8 mouse cellular contexts compared by ENCODE assay signal in genomic region chr16:92465642-92466526, GRCm38 (mm10). TPM values are rescaled to one million over a fixed set of nuclear protein-coding genes. Genes with fewer than 3 reads are reported as not detected.
DNase-seq lines count a peak whose midpoint lies in the region; ATAC-seq and TF ChIP-seq lines count a peak whose summit lies in the region.

No protein-coding gene starts in this region.

- peak; percentile 99 for DNase-seq in 416B (ENCODE audit: low read depth)
- peak; percentile 99 for DNase-seq in heart, adult 8-10 months (ENCODE audit: low spot score)
- peak; percentile 99 for DNase-seq in kidney, adult 9 months
- DNase-seq in limb, embryonic 14.5 days (ENCODE audit: low spot score): peak; percentile 99
- peak; percentile 100 for DNase-seq in midbrain, postnatal 0 days (ENCODE audit: low spot score)
- DNase-seq in spleen, postnatal 14 days (ENCODE audit: low spot score in 2 of 2): peak; percentile 89 to 93

- ATAC-seq in embryonic facial prominence, embryonic 15.5 days (ENCODE audit: insufficient number of reproducible peaks, low FRiP score, low TSS enrichment, low read depth): peak; percentile 99
- ATAC-seq in limb, embryonic 14.5 days (ENCODE audit: low FRiP score, low read depth): peak; percentile 99
- ATAC-seq in midbrain, postnatal 0 days (ENCODE audit: low FRiP score): peak; percentile 98

- peak overlapping the region; percentile 57; the same call in 1 of the 2 replicates for H3K27ac ChIP-seq in bone marrow, adult 2 months (ENCODE audit: control insufficient read depth, insufficient read depth, low read depth, low read length, poor library complexity)
- peak overlapping the region; percentile 59 for H3K27ac ChIP-seq in embryonic facial prominence, embryonic 15.5 days (replicated peaks)
- 0 out of 2 replicates have a peak overlapping the region, but pooled peaks have one; percentile 26 for H3K27ac ChIP-seq in limb, embryonic 14.5 days (replicated peaks; ENCODE audit: low read depth, low read length)
- peak overlapping the region; percentile 81 for H3K27ac ChIP-seq in midbrain, postnatal 0 days (ENCODE audit: low read depth, low read length)

- peaks cover 2% of the 10 kb centered on the region for H3K4me1 ChIP-seq in bone marrow, adult 2 months (ENCODE audit: control insufficient read depth, insufficient read depth, low read length)
- H3K4me1 ChIP-seq in embryonic facial prominence, embryonic 15.5 days: peaks cover 21% of the 10 kb centered on the region
- H3K4me1 ChIP-seq in limb, embryonic 14.5 days (ENCODE audit: control insufficient read depth, insufficient read depth, low read length): peaks cover 11% of the 10 kb centered on the region; the same call in 1 of the 2 replicates
- H3K4me1 ChIP-seq in midbrain, postnatal 0 days (ENCODE audit: insufficient read depth, low read length): peaks cover 14% of the 10 kb centered on the region

- H3K4me3 ChIP-seq in bone marrow, adult 2 months (replicated peaks; ENCODE audit: control insufficient read depth, low read depth, low read length): peak overlapping the region; percentile 83
- peak overlapping the region; percentile 73 for H3K4me3 ChIP-seq in embryonic facial prominence, embryonic 15.5 days (replicated peaks)
- peak overlapping the region; percentile 82 for H3K4me3 ChIP-seq in limb, embryonic 14.5 days (replicated peaks; ENCODE audit: low read length)
- peak overlapping the region; percentile 83 for H3K4me3 ChIP-seq in midbrain, postnatal 0 days (ENCODE audit: low read depth, low read length)

- peak overlapping the region; percentile 79 for H3K9ac ChIP-seq in embryonic facial prominence, embryonic 15.5 days
- H3K9ac ChIP-seq in limb, embryonic 14.5 days (ENCODE audit: low read depth, low read length, severe bottlenecking): peak overlapping the region; percentile 76
- H3K9ac ChIP-seq in midbrain, postnatal 0 days (replicated peaks; ENCODE audit: low read length, poor library complexity, severe bottlenecking): peak overlapping the region; percentile 87

- TF ChIP-seq CTCF in bone marrow, adult 2 months (IDR thresholded peaks at IDR 0.05; ENCODE audit: control insufficient read depth, insufficient read depth, low read length): no peak
- peak; percentile 37 for TF ChIP-seq CTCF in midbrain, postnatal 0 days (IDR thresholded peaks at IDR 0.05)

- no peak for TF ChIP-seq POLR2A in bone marrow, adult 2 months (IDR thresholded peaks at IDR 0.05; ENCODE audit: borderline replicate concordance, control insufficient read depth, low read depth, low read length)
- no peak for TF ChIP-seq POLR2A in limb, embryonic 14.5 days (IDR thresholded peaks at IDR 0.05; ENCODE audit: borderline replicate concordance, extremely low read depth, insufficient read depth, insufficient read length)

- H3K36me3 ChIP-seq in embryonic facial prominence, embryonic 15.5 days: no peaks in the 10 kb centered on the region
- H3K36me3 ChIP-seq in limb, embryonic 14.5 days (ENCODE audit: control insufficient read depth, insufficient read depth, low read length): no peaks in the 10 kb centered on the region
- H3K36me3 ChIP-seq in midbrain, postnatal 0 days (ENCODE audit: insufficient read depth, low read length): no peaks in the 10 kb centered on the region

- WGBS in bone marrow, adult 2 months: under 1% methylated on average over 94 of the region's 94 CpGs
- under 1% methylated on average over 92 of the region's 94 CpGs for WGBS in embryonic facial prominence, embryonic 15.5 days
- WGBS in limb, embryonic 14.5 days: under 1% methylated on average over 71 of the region's 94 CpGs
- under 1% methylated on average over 74 of the region's 94 CpGs for WGBS in midbrain, postnatal 0 days

- no peaks in the 10 kb centered on the region for H3K27me3 ChIP-seq in embryonic facial prominence, embryonic 15.5 days
- H3K27me3 ChIP-seq in limb, embryonic 14.5 days (ENCODE audit: control insufficient read depth, insufficient read depth, low read length): no peaks in the 10 kb centered on the region
- H3K27me3 ChIP-seq in midbrain, postnatal 0 days (ENCODE audit: insufficient read depth, low read length): 0 out of 2 replicates have a peak, but pooled peaks cover 3% of the 10 kb centered on the region

- peak overlapping the region; percentile 80 for H3K4me2 ChIP-seq in embryonic facial prominence, embryonic 15.5 days (replicated peaks)
- H3K4me2 ChIP-seq in limb, embryonic 14.5 days (replicated peaks; ENCODE audit: low read depth, low read length, severe bottlenecking): peak overlapping the region; percentile 75
- H3K4me2 ChIP-seq in midbrain, postnatal 0 days (ENCODE audit: low read depth, low read length, poor library complexity, severe bottlenecking): peak overlapping the region; percentile 69

- H3K9me3 ChIP-seq in embryonic facial prominence, embryonic 15.5 days (replicated peaks): no peaks in the 10 kb centered on the region
- H3K9me3 ChIP-seq in limb, embryonic 14.5 days (ENCODE audit: control insufficient read depth, low read length): no peaks in the 10 kb centered on the region
- no peaks in the 10 kb centered on the region for H3K9me3 ChIP-seq in midbrain, postnatal 0 days (ENCODE audit: low read length)

RNA-seq across cellular contexts. Expression of gene Rcan1, which starts 4.8 kb away (rescaled TPM):
- 3.6 and 9.5 TPM in 2 replicates for polyA plus RNA-seq in bone marrow, adult 2 months (2011; ENCODE audit: insufficient read depth, insufficient read length, low replicate concordance, missing spikeins)
- 40.3 and 41.8 TPM in 2 replicates for polyA plus RNA-seq in embryonic facial prominence, embryonic 15.5 days (2015; fragmentation: Nextera tagmentation; extraction: Ambion mirVana)
- total RNA-seq in heart, adult 8-10 months (2022): 100 to 1,000 TPM in 1 of 4 experiments, 10 to 100 TPM in 3; 51.0 to 123 (median 71.2) TPM
- polyA plus RNA-seq in limb, embryonic 14.5 days (2012; rRNA removed): 27.0 and 28.2 TPM in 2 replicates
- polyA plus RNA-seq in limb, embryonic 14.5 days (2014; fragmentation: Nextera tagmentation; extraction: Ambion mirVana): 38.0 and 40.2 TPM in 2 replicates
- 91.3 and 104 TPM in 2 replicates for total RNA-seq in midbrain, postnatal 0 days (2014; rRNA removed)
- 68.6 and 73.3 TPM in 2 replicates for polyA plus RNA-seq in midbrain, postnatal 0 days (2015; fragmentation: Nextera tagmentation; extraction: Ambion mirVana)

RNA-seq across cellular contexts. Expression of gene Clic6, which starts 19.7 kb away (rescaled TPM):
- polyA plus RNA-seq in bone marrow, adult 2 months (2011; ENCODE audit: insufficient read depth, insufficient read length, low replicate concordance, missing spikeins): not detected in 2 replicates
- 6.7 and 8.8 TPM in 2 replicates for polyA plus RNA-seq in embryonic facial prominence, embryonic 15.5 days (2015; fragmentation: Nextera tagmentation; extraction: Ambion mirVana)
- under 1 TPM; 0.34 to 0.63 (median 0.41) TPM for total RNA-seq in heart, adult 8-10 months (2022)
- polyA plus RNA-seq in limb, embryonic 14.5 days (2012; rRNA removed): 2.2 and 2.7 TPM in 2 replicates
- polyA plus RNA-seq in limb, embryonic 14.5 days (2014; fragmentation: Nextera tagmentation; extraction: Ambion mirVana): 1.5 and 2.3 TPM in 2 replicates
- 2.1 and 3.5 TPM in 2 replicates for total RNA-seq in midbrain, postnatal 0 days (2014; rRNA removed)
- 0.43 and 0.70 TPM in 2 replicates for polyA plus RNA-seq in midbrain, postnatal 0 days (2015; fragmentation: Nextera tagmentation; extraction: Ambion mirVana)

Comparison
In these comparisons a context has a peak if more than half of its experiments do, and no peak if none do; other contexts are left out.
1. Peak in every context shown above with its lines: DNase-seq, ATAC-seq, H3K4me3 ChIP-seq and H3K27ac ChIP-seq.
2. H3K27ac ChIP-seq: peak in every context shown above with its lines; median percentile 81 in midbrain, postnatal 0 days; 59 in embryonic facial prominence, embryonic 15.5 days; 57 in bone marrow, adult 2 months; 26 in limb, embryonic 14.5 days.